Mouse (Mus musculus) myocyte (in vitro differentiated cells): Measurements from ENCODE around the gene Nsmce4a.

Experiments
- MYOD1 ChIP-seq, 3 experiments: IDR thresholded peaks; one replicate each; pipeline ENCODE4 v1.6.1; 2011; ENCODE audit warnings: control low read depth in 2 of 3, low read depth in 2 of 3, mild to moderate bottlenecking in 2 of 3, moderate library complexity in 1 of 3; ENCODE audit not compliant: insufficient read length in 2 of 3, control insufficient read depth in 1 of 3
- POLR2A ChIP-seq: IDR thresholded peaks from one replicate; pipeline ENCODE4 v1.6.1; 2011; ENCODE audit warnings: low read depth, mild to moderate bottlenecking, control low read depth, moderate library complexity; ENCODE audit not compliant: insufficient read length
- TCF12 ChIP-seq: IDR thresholded peaks from one replicate; pipeline ENCODE4 v1.6.1; 2011; ENCODE audit warnings: mild to moderate bottlenecking, control low read depth; ENCODE audit not compliant: poor library complexity, insufficient read depth, severe bottlenecking

DNA sequence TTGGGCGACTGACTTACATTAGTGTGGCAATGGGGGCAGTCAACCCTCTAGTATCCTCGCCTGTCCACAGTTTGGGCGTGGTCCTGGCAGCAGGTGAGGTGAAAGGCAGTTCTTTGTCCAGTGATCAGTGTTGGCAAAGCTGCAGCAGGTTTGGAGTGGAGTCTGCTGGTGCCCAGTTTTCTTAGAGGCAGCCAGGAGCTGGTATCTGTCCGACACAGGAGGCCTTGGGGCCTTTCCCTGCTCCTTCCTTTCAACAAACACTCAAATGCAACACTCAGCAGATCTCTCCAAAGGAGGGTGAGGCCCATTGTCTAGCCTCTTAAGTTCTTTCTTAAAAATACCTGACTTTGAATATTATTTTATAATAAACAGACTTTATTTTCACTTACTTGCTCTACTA is 14.3 kb downstream of the Nsmce4a start:
- TF ChIP-seq TCF12 (no peak), POLR2A (no peak), MYOD1 (IDR thresholded peaks at IDR 0.05; ENCODE audit: control insufficient read depth in 1 of 3, insufficient read length in 2 of 3, low read depth in 2 of 3) (no peak)
